Mouse (Mus musculus) liver, embryonic 13.5 days (tissue): ENCODE measurements around the gene Rps6. TPM values are rescaled to one million over a fixed set of nuclear protein-coding genes. Genes with fewer than 3 reads are reported as not detected.

ENCODE experiments used
- ATAC-seq: fragments of 200-750 bp; cut with Nextera tagmentation; 2 replicates; pipeline ENCODE4 v1.8.0; 2017; ENCODE audit warnings: low read depth, mild to moderate bottlenecking, moderate number of reproducible peaks, moderate library complexity
- DNase-seq: peaks from one replicate; pipeline ENCODE4 v3.0.0; 2022
- H3K27ac ChIP-seq: fragments of 300-500 bp; sonication (generic); 2 replicates; pipeline ENCODE4 v1.5.1; 2015; ENCODE audit warnings: moderate library complexity, mild to moderate bottlenecking, inconsistent platforms
- H3K27me3 ChIP-seq: fragments of 300-500 bp; sonication (generic); 2 replicates; pipeline ENCODE4 v1.6.1; 2015; ENCODE audit warnings: mild to moderate bottlenecking, inconsistent platforms
- H3K36me3 ChIP-seq: fragments of 300-500 bp; sonication (generic); 2 replicates; pipeline ENCODE4 v1.6.1; 2015; ENCODE audit warnings: mild to moderate bottlenecking, inconsistent platforms
- H3K4me1 ChIP-seq: fragments of 300-500 bp; sonication (generic); replicated peaks from 2 replicates; pipeline ENCODE4 v1.6.1; 2015; ENCODE audit warnings: inconsistent platforms
- H3K4me2 ChIP-seq: fragments of 300-500 bp; sonication (generic); 2 replicates; pipeline ENCODE4 v1.6.1; 2015; ENCODE audit warnings: inconsistent platforms, mild to moderate bottlenecking, moderate library complexity
- H3K4me3 ChIP-seq: fragments of 300-500 bp; sonication (generic); replicated peaks from 2 replicates; pipeline ENCODE4 v1.5.1; 2015; ENCODE audit warnings: mild to moderate bottlenecking, inconsistent platforms
- H3K9ac ChIP-seq: fragments of 300-500 bp; sonication (generic); 2 replicates; pipeline ENCODE4 v1.6.1; 2015; ENCODE audit warnings: mild to moderate bottlenecking, inconsistent platforms
- H3K9me3 ChIP-seq: fragments of 300-500 bp; sonication (generic); replicated peaks from 2 replicates; pipeline ENCODE4 v1.6.1; 2016; ENCODE audit warnings: inconsistent platforms
- WGBS: fragments of 180-500 bp; shearing (Covaris S2); methylation state at CpG from one replicate; pipeline ENCODE4 v1.1.7; 2015; ENCODE audit not compliant: insufficient replicate concordance; 5-methylcytosine and 5-hydroxymethylcytosine counted together
- polyA plus RNA-seq: library from polyadenylated mRNA; unstranded; fragments of >200 nt; fragmentation: Nextera tagmentation; extraction: Ambion mirVana; gene quantifications from 2 replicates; pipeline ENCODE4 v1.2.1, GENCODE M21; 2015

Gene Rps6
- polyA plus RNA-seq, 1 experiment from 2014 or later, result 624 TPM

DNA sequence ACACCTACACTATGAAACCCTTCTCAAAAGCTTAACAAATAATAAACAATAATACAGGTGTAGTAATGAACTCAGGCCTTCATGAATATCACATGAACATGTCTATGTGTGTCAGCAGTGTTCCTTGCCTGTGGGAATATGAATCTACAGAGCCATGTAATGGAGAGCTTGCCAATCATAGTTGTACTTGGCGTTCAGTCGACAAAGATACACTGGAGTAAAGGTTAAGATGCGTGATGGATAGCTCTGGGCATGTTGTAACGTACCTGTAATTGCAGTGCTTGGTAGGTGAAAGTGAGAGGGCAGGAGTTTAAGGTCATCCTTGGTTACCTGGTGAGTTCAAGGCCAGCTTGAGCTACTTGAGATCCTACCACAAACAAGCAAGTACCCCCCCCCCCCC lies 24.0 kb upstream of the Rps6 start:
- Histone ChIP-seq H3K9me3 (no peaks in the 10 kb centered on the region; the same call in 1 of the 2 replicates), H3K36me3 (no peaks in the 10 kb centered on the region), H3K4me3 (no peak overlapping the region), H3K9ac (no peak overlapping the region), H3K4me2 (no peak overlapping the region), H3K4me1 (peaks cover 15% of the 10 kb centered on the region), H3K27ac (no peak overlapping the region), H3K27me3 (peaks cover 5% of the 10 kb centered on the region)
- DNase-seq (no peak), ATAC-seq (no peak)
- 76% methylated on average over 4 of the region's 4 CpGs for WGBS

DNA sequence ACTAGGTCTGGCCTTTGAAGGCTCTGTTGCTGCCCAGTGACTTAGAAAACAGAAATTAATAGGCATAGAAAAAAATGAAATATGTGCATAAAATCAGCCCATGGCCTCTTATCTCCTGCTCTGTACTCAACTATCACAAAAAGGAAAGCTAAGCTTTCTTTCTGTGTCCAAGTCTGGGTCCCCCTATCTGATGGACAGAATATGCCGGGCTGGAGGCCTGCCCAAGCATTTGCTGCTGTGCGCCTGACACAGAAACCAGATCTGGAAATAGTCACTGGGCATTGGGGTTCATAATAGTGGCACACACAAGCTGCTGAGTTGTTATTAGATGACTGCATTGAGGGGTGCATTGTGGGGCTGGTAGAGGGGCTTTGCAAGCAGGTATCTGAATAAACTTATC lies 22.3 kb upstream of the Rps6 start:
- 71% methylated on average over 2 of the region's 2 CpGs for WGBS
- H3K9me3 ChIP-seq, result no peaks in the 10 kb centered on the region; the same call in 1 of the 2 replicates

DNA sequence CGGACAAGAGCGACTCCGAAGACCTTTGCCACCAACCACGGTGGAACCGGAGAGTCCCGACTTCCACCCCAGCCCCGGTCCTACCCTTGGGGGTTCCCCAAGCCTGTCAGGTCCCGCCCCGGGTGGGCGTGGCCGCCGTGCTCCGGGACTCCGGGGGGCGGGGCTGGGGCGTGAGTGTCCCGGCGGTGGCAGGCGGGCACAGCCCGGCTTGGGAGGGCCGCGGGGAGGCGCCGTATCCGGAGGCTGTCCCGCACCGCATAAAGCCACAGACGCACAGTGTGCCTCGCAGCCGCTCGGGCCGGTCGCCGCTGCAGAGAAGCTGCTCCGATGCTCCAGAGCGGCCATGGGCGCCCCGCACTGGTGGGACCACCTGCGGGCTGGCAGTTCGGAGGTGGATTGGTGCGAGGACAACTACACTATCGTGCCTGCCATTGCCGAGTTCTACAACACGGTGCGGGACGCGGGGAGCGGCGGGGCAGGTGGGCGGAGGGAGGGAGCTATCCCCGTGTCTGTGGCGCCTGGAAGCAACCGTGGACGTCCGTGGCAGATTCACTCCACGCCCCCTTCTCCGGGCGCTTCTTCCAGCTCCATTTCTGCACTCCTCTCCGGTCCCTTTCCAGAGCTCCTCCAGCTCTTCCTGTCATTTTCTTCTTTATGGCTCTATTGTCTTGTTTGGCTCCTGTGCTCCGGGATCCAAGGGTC lies 17.1 kb upstream of the Rps6 start, which contains the start of gene Acer2:
Gene Acer2 (plus strand): TSS at position 251 of the 702 bp plus-strand sequence.
- WGBS, result 1% methylated on average over 60 of the region's 60 CpGs
- H3K4me3 ChIP-seq, result peak within 1 kb of the TSS; percentile 67
- peak within 1 kb of the TSS; percentile 97 for H3K4me2 ChIP-seq
- peaks cover 51% of the 10 kb centered on the region for H3K27me3 ChIP-seq
- H3K27ac ChIP-seq, result no peak within 1 kb of the TSS
- peak within 1 kb of the TSS; percentile 70 for H3K9ac ChIP-seq
- ATAC-seq (peak; percentile 92), DNase-seq (peak; percentile 92)
- no peaks in the 10 kb centered on the region for H3K9me3 ChIP-seq
- H3K4me1 ChIP-seq, result peaks cover 24% of the 10 kb centered on the region
- H3K36me3 ChIP-seq, result no peaks in the 10 kb centered on the region

More for the DNA sequence above, 22.3 kb upstream of the Rps6 start:
- ATAC-seq (no peak), DNase-seq (no peak)
- Histone ChIP-seq H3K27ac (no peak overlapping the region), H3K36me3 (no peaks in the 10 kb centered on the region), H3K9ac (no peak overlapping the region), H3K4me3 (no peak overlapping the region), H3K27me3 (peaks cover 22% of the 10 kb centered on the region), H3K4me1 (peaks cover 20% of the 10 kb centered on the region), H3K4me2 (no peak overlapping the region)

- H3K9me3 ChIP-seq, result no peaks in the 10 kb centered on the region
- ATAC-seq (no peak), DNase-seq (no peak)
- no peaks in the 10 kb centered on the region for H3K36me3 ChIP-seq
- 49% methylated on average over 4 of the region's 4 CpGs for WGBS
- H3K4me1 ChIP-seq, result peaks cover 24% of the 10 kb centered on the region
- H3K4me2 ChIP-seq, result no peak overlapping the region
- no peak overlapping the region for H3K4me3 ChIP-seq
- H3K9ac ChIP-seq, result no peak overlapping the region
- no peak overlapping the region for H3K27ac ChIP-seq
- peaks cover 51% of the 10 kb centered on the region for H3K27me3 ChIP-seq
These were observed 15.9 kb upstream of the Rps6 start for GRCm38 (mm10) chr4:86873072-86873471.

DNA sequence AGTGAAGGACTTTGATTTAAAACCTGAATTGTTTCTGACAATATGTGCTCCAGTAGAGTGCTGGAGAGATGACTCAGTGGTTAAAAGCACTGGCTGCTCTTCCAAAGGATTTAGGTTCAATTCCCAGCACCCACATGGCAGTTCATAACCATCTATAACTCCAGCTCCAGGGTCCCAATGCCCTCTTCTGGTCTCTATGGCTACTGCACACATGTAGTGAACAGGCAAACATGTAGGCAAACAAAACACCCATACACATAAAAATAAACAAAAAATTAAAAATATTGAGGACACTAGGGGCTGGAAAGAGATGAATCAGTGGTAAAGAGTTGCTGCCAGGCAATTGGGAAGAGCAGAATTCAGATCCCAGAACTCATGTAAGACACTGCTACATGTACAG lies 14.8 kb upstream of the Rps6 start:
- Histone ChIP-seq H3K4me2 (no peak overlapping the region), H3K4me1 (peaks cover 24% of the 10 kb centered on the region), H3K9me3 (no peaks in the 10 kb centered on the region), H3K9ac (no peak overlapping the region), H3K27ac (no peak overlapping the region), H3K4me3 (no peak overlapping the region), H3K36me3 (no peaks in the 10 kb centered on the region), H3K27me3 (peaks cover 52% of the 10 kb centered on the region)
- DNase-seq (no peak), ATAC-seq (no peak)

- DNase-seq, result no peak
- Histone ChIP-seq H3K9me3 (no peaks in the 10 kb centered on the region), H3K36me3 (no peaks in the 10 kb centered on the region), H3K27me3 (peaks cover 4% of the 10 kb centered on the region; the same call in 1 of the 2 replicates), H3K27ac (no peak overlapping the region), H3K4me1 (peaks cover 4% of the 10 kb centered on the region; the same call in 1 of the 2 replicates), H3K9ac (no peak overlapping the region), H3K4me2 (no peak overlapping the region), H3K4me3 (no peak overlapping the region)
- no peak for ATAC-seq
- WGBS, result 65% methylated on average over 5 of the region's 5 CpGs
These were observed 6.9 kb upstream of the Rps6 start for GRCm38 (mm10) chr4:86864087-86864486.

DNA sequence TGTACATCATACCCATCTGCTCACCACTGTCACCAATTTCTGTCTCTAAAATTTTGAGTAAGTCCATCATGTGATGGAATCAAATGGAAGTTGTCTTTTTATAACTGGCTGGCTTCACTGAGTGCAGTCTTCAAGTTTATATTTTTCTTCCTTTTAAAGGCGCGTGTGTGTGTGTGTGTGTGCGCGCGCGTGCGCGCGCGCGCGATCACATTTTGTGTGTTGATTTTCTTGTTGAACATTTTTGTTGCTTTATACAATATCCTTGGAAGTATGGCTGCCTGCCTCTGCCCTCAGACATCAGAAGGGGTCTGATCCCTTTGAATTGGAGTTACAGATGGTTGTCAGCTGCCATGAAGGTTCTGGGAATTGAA lies 843 bp upstream of the Rps6 start:
- Histone ChIP-seq H3K9ac (peak overlapping the region; percentile 99), H3K4me3 (peak overlapping the region; percentile 96), H3K27me3 (no peaks in the 10 kb centered on the region), H3K4me2 (peak overlapping the region; percentile 82), H3K27ac (no peak overlapping the region; the same call in 1 of the 2 replicates), H3K36me3 (peaks cover 31% of the 10 kb centered on the region), H3K9me3 (no peaks in the 10 kb centered on the region), H3K4me1 (peaks cover 29% of the 10 kb centered on the region)
- DNase-seq (no peak), ATAC-seq (no peak)
- 57% methylated on average over 12 of the region's 12 CpGs for WGBS

DNA sequence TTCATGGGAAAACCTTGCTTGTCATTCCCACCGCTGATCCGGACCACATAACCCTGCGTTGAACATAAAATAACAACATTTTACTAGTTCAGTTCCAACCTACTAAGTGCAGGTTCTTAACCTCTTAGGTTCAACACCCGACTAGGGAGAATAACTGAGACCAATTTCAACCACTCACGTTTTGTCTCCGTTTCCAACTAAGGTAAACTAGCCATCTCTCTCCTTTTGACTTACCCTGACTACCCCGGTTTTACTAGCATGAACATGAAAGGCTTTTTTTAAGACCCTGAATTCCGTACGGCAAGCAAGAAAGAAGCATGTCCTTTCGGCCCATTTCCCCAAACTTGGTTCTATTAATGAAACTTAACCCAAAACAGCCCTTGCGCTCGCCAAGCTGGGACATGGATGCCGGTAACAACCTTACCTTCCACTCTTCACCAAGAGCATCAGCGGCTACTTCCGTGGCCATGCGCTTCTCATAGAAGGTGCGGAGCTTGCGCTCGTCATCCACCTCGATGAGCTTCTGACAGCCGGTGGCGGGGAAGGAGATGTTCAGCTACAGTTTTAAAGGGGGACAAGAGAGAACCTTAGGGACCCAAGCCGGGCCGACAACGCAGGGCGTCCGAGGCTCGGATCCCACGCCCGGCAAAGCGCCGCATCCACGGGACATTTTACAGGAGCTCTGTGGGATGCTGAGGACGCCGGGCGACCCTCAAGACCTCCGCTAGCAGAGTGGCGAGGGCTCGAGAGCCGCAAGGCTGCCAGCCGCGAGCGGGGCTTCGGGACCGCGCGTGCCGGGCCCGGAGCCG lies 704 bp downstream of the Rps6 start:
- H3K9me3 ChIP-seq, result no peaks in the 10 kb centered on the region
- H3K27ac ChIP-seq, result peak overlapping the region; percentile 91
- ATAC-seq (no peak), DNase-seq (peak; percentile 2)
- peak overlapping the region; percentile 78 for H3K4me2 ChIP-seq
- peaks cover 25% of the 10 kb centered on the region for H3K4me1 ChIP-seq
- peaks cover 40% of the 10 kb centered on the region for H3K36me3 ChIP-seq
- WGBS, result under 1% methylated on average over 50 of the region's 50 CpGs
- peak overlapping the region; percentile 99 for H3K9ac ChIP-seq
- H3K4me3 ChIP-seq, result peak overlapping the region; percentile 96
- no peaks in the 10 kb centered on the region for H3K27me3 ChIP-seq

- ATAC-seq (no peak), DNase-seq (no peak)
- no peak overlapping the region for H3K4me2 ChIP-seq
- no peak overlapping the region for H3K9ac ChIP-seq
- peaks cover 45% of the 10 kb centered on the region for H3K36me3 ChIP-seq
- no peak overlapping the region for H3K4me3 ChIP-seq
- WGBS, result 58% methylated on average over 4 of the region's 4 CpGs
- H3K4me1 ChIP-seq, result peaks cover 19% of the 10 kb centered on the region
- no peaks in the 10 kb centered on the region for H3K9me3 ChIP-seq
- no peaks in the 10 kb centered on the region for H3K27me3 ChIP-seq
- H3K27ac ChIP-seq, result peak overlapping the region; percentile 27; the same call in 1 of the 2 replicates
These were observed 4.2 kb downstream of the Rps6 start for GRCm38 (mm10) chr4:86852813-86853590.

DNA sequence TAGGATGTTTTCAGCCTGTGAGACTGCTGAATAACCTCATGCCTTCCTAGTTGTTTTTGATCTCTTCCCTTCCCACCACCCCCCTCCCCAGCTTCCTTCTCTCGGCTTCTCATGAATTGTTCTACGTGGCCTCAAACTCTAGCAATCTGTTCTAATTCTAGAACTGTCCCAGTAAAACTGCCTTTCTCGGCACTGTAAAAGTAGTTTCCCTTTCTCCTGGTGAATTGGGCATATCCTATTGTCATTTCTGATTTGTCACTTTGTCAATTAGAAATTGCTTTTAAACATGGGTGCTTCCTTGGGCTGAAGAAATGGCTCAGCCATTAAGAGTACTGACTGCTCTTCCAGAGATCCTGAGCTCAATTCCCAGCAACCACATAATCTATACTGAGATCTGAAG lies 5.2 kb downstream of the Rps6 start:
- Histone ChIP-seq H3K4me3 (no peak overlapping the region), H3K9ac (no peak overlapping the region), H3K36me3 (peaks cover 48% of the 10 kb centered on the region), H3K27me3 (no peaks in the 10 kb centered on the region), H3K27ac (peak overlapping the region; percentile 37), H3K4me1 (peaks cover 19% of the 10 kb centered on the region), H3K4me2 (no peak overlapping the region), H3K9me3 (no peaks in the 10 kb centered on the region)
- 35% methylated on average over 3 of the region's 3 CpGs for WGBS
- DNase-seq, result no peak
- ATAC-seq, result no peak

DNA sequence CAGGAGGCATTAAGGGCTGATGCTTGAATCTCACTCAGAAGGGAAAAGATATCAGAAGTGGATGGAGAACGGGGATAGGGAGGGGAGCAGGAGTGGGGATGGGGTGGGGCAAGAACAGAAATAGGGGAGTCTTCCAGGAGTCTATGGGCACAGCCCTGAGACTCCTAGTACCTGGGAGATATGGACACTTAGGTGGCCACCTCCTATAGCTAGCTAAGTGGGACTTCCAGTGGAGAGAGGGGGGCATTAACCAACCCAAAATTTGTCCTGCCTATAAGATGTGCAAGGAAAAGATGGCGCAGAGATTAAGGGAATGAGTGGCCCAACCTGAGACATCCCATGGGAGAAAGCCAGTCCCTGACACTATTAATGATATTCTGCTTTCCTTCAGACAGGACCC lies 5.9 kb downstream of the Rps6 start:
- Histone ChIP-seq H3K27ac (peak overlapping the region; percentile 30), H3K36me3 (peaks cover 50% of the 10 kb centered on the region), H3K9ac (no peak overlapping the region), H3K9me3 (no peaks in the 10 kb centered on the region), H3K4me1 (peaks cover 20% of the 10 kb centered on the region), H3K4me2 (no peak overlapping the region), H3K4me3 (no peak overlapping the region), H3K27me3 (no peaks in the 10 kb centered on the region)
- 66% methylated on average over 2 of the region's 2 CpGs for WGBS
- ATAC-seq, result no peak
- DNase-seq, result no peak
